Mouse (Mus musculus): Measurements from ENCODE around the gene Trim5.
"Not testable (repeated sequence)": the region's sequence is repeated elsewhere in the genome, so short reads cannot be mapped to it uniquely, and the experiment has no call there.

Gene Trim5

DNA sequence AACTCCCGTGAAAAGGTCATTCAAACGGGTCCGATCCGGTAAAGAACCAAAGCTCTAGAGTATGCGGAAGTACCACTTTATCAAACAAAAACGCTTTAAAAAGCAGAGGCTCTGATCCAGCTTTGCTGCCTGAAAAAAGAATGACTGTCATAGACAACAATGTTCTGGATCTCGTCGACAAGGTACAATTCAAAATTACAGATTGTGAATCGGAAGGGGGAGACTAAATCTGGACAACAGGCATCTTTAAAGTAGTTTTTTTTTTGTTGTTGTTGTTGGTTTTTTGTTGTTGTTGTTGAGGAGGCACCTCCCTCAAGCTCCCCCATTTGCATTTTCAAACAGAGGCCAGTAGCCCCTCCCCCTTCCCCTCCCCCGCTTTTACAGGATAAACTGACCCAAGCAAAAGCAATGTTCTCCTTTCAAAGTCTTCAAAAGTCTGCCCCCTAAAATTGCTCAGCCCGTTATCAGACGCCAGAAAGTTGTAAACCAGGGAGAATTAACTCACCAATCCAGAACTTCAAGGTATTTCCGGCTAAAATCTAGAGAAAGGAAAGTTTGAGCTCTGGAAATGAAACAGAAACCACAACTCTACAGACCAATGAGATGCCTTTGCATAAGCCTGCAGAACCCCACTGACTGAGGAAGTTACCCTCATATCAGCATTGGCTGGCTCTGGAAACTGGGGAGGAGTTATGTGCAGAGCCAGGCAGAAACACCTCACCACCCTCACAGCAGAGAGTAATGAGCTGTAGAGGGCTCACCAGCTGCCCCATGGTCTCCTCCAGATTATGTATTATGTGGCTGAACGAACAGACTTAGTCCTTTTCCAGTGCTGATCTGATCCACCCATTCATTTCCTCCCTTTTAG is at the start of gene Trim5:
Trim5 (minus strand) TSS at position 519 of the 868 bp plus-strand sequence.
- DNase-seq (ENCODE audit: low spot score in 2 of 2), result not testable (repeated sequence)

DNA sequence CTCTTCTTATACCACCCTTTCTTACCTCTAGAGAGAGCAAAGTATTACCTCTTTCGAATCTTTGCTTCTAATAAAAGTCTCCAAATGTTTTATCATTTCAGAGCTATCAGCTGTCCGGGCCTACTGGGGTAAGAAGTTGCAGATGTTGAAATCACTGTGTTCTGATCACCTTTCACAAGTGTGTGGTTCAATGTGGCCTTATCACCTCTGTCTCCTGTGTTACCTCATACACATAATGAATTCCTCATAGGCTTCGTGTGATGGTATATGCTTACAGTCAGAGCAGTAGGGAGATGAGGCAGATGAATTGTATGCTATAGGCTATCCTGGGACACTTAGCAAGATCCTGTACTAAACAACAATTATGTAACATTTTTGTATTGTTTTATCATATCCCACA is 47.7 kb upstream of the Trim5 start:
- not testable (repeated sequence) for DNase-seq (ENCODE audit: low spot score in 2 of 2)

DNA sequence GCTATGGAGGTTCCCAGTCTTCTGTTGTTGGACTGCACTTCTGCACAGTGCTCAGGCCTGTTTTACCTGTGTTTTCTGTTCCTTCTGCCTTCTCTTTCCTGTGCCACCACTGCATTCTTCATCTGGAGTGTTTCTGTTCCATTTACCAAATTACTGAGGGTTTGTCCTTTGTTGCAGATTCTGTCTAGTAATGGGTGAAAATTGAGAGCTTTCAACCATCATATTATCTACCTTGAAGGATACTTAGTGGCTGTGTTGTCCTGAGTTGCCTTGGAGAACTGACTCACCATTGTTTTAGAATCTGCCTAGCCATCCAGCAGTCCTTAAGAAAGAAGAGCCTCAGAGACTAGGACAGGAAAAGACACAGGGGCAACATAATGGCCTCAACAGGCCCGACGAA is 41.3 kb upstream of the Trim5 start, which contains the start of gene Trim34b:
Trim34b (plus strand) TSS at position 301 of the 400 bp plus-strand sequence.
- not testable (repeated sequence) for DNase-seq (ENCODE audit: low spot score in 2 of 2)

DNA sequence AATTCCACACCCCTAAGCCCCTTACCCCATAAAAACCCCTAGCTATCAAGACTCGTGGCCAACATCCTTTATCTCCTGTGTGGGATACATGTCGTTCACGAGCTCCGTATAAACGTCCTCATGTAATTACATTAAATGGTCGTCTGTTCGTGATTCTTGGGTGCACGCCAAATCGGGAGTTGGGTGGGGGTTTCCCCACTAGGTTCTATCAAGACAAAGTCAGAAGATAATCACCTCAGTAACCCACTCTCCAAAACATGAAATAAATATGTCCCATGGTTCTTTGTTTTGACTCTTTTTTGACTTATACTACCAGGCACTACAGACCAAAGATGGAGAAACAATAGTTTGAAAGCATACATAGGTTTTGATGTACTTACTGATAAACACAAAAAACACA is 34.1 kb upstream of the Trim5 start:
- no peak for DNase-seq (ENCODE audit: low spot score in 2 of 2)

DNA sequence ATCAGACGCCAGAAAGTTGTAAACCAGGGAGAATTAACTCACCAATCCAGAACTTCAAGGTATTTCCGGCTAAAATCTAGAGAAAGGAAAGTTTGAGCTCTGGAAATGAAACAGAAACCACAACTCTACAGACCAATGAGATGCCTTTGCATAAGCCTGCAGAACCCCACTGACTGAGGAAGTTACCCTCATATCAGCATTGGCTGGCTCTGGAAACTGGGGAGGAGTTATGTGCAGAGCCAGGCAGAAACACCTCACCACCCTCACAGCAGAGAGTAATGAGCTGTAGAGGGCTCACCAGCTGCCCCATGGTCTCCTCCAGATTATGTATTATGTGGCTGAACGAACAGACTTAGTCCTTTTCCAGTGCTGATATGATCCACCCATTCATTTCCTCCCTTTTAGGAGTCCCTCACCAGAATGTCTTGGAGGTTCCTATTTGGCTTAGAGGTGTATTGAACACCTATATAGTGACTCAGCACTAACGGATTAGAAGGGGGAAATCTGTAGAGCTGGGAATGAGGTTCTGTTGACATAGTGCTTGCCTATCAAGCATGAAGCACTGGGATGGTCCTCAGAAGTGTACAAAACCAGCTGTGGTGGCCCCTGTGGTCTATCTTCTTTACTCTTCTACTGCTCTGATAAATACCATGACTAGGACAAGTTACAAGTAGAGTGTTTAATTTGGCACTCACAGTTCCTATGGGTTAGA is 27.6 kb upstream of the Trim5 start, which contains the start of gene Trim12a:
Trim12a (minus strand) TSS at position 98 of the 712 bp plus-strand sequence.
- DNase-seq (ENCODE audit: low spot score in 2 of 2), result not testable (repeated sequence)

DNA sequence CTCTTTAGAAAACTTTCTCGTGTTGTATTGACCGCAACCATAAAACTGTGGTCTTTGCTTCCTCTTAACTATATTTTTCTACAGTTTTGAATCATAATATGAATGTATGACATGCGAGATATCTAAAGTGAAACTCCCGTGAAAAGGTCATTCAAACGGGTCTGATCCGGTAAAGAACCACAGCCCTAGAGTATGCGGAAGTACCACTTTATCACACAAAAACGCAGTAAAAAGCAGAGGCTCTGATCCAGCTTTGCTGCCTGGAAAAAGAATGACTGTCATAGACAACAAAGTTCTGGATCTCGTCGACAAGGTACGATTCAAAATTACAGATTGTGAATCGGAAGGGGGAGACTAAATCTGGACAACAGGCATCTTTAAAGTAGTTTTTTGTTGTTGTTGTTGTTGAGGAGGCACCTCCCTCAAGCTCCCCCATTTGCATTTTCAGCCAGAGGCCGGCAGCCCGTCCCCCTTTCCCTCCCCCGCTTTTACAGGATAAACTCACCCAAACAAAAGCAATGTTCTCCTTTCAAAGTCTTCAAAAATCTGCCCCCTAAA is 27.0 kb upstream of the Trim5 start:
- DNase-seq (ENCODE audit: low spot score in 2 of 2), result peak in 1 of 2 experiments; percentile 0

DNA sequence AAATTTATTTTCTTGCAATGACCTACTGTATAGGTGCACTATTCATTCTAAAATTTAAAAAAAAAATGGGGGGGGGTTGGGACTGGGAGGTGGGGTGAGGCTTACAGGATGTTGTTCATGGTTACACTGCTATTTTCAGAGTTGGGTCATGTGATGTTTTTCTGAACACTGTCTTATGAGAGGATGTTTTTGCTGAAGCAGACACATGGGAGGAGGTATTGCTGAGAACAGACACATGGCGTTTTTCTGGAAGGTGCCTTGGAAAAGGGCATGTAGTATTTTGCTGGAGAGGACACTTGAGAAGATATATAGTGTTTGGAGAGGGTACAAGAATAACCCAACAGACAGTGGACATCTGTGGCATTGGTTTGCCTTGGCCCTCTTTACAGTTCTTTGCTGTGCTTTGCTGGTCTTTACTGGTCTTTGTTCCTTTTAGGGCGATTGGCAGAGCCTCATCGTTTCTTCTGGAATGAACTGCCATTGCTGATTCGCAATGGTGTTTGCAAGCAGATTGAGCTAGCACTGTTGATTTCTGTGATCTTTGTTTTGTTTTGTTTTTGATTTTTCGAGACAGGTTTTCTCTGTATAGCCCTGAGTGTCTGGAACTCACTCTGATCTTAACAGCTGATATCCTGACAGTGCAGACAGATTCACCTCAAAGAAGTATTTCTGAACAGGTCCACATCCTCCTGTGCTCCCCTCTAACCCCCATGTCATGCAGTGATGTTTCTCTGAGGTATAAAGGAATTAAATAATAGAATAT is 3.9 kb upstream of the Trim5 start:
- DNase-seq (ENCODE audit: low spot score in 2 of 2), result no peak

DNA sequence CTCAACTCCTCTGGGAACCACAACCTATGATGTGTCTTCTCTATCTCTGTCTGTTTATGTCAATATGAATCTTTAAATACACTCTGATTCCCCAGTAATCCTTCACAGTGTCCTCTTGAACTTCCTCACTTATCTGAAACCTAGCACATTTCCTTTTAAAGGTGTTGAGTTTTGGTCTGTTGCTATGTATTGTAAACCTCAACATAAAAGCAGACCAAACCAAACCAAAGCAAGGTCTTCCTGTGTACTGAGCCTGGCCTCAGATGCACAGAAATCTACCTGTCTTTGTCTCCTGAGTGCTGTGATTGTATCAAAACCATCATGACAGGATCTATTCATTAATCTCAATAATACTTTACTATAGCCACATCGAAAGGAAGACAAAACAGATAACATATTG is 2.7 kb upstream of the Trim5 start:
- no peak for DNase-seq (ENCODE audit: low spot score in 2 of 2)

DNA sequence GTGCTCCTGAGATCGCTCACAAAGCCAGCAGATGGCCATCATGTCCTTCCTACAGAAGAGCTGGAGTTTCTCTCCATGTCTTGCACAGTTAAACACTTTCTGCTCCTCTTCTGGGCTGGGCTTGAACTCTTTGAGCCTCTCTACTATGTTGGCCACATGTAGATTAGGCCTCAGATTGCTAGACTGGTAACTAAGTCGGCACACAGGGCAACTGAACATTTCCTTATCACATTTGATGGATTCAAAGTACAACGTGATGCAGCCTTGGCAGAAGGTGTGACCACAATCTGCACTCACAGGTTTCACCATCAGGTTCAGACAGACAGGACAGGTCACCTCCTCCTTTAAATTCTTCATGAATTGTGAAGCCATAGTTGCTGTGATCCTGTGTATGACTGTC is 8.5 kb downstream of the Trim5 start:
- not testable (repeated sequence) for DNase-seq (ENCODE audit: low spot score in 2 of 2)

DNA sequence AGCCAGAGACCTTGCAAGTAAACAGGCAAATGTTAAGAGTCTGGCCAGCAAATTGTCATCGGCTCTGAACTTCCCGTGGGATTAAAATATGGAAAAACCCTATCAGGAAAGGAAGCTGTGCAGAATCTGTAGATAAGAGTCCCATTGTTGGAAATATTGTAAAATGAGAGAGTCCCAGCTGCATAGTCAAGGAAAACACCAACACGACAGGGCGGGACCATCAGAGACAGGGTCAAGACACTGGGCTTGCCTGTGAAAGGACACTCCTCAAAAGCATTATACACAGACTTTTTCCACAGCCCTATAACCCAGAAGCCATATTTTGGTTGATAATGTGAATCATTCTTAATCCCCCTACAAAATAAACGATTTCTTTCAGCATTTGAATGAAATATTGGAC is 22.6 kb downstream of the Trim5 start:
- DNase-seq (ENCODE audit: low spot score in 2 of 2), result not testable (repeated sequence)

DNA sequence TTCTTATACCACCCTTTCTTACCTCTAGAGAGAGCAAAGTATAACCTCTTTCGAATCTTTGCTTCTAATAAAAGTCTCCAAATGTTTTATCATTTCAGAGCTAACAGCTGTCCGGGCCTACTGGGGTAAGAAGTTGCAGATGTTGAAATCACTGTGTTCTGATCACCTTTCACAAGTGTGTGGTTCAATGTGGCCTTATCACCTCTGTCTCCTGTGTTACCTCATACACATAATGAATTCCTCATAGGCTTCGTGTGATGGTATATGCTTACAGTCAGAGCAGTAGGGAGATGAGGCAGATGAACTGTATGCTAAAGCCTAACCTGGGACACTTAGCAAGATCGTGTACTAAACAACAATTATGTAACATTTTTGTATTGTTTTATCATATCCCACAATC is 27.5 kb downstream of the Trim5 start:
- DNase-seq (ENCODE audit: low spot score in 2 of 2), result not testable (repeated sequence)

DNA sequence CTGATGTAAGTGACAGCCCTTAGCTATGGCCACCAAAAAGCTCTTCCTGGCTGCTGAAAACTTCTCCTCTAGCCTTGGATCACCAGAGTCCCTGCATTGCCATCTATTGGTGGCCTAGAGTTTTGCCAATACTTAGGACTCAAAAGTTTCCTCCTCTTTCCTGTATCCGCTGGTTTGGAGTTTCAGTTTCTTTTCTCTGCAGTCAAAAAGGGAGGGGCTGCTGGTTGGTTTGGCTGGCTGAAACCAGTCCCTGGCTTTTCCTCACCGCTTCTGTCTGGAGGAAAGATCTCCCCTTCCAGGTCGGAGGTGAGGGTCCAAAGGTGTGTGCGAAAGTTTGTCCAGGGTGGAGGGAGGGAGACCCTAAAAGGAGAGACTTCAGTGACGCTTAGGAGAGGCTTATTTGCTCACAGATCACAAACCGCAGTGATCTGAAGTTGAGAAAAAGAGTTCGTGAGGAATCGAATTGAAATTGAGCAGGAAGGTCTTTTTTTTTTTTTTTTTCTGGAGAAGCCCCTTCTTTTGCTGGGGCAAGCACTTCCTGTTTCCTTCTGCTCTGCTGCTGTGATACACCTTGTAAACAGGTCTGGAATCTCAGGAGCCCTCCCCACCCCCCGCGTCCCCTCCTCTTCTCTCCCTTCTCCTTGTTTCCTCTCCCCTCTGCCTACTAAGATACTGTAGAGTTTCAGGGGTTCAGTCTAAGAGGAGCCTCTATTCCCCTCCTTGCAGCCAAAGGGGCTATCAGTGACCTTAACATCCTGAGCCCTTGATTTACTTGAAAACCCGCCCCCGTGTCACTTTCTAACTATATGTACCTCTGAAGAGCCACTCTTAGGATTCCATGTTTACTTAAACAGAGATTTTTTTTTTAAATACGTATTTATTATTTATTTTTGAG is 43.4 kb downstream of the Trim5 start, which contains the start of gene Trim34a:
Trim34a (plus strand) TSS at position 171 of the 895 bp plus-strand sequence.
- DNase-seq (ENCODE audit: low spot score in 2 of 2), result peak; percentile 6 to 10

DNA sequence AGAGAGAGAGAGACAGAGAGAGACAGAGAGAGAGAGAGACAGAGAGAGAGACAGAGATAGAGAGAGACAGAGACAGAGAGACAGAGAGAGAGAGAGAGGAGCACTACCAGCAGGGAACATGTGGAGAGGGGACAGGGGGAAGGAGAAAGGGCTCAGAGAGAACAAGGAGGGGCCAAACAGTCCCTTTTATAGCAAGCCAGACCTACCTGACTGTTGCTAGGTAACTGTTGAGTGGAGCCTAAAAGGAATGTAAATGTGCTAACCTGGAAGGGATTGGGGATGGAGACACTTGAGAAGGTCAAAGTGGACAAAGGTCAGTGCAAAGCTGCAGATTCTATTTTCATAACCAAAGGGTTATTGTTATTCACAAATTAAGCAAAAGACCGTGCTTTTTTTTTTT is 44.3 kb downstream of the Trim5 start:
- DNase-seq (ENCODE audit: low spot score in 2 of 2), result no peak

DNA sequence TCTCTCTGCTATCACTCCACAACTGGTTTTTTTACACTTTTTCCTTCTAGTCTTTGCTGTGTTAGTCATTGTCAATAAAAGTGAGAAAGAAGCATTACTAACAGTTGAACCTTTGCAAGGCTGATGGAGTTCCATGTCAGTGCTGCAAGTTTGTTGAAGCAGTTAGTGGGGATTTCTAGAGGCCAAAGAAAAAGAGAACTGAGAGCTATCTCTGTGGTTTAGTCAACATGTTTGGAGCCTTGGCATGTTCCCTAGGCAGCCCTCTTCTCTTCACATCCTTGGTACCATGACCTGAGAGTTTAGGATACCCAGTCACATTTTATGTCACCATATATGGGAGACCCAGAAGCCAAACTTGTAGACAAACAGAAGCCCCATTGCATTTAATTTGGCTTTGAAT is 47.0 kb downstream of the Trim5 start:
- no peak for DNase-seq (ENCODE audit: low spot score in 2 of 2)

DNA sequence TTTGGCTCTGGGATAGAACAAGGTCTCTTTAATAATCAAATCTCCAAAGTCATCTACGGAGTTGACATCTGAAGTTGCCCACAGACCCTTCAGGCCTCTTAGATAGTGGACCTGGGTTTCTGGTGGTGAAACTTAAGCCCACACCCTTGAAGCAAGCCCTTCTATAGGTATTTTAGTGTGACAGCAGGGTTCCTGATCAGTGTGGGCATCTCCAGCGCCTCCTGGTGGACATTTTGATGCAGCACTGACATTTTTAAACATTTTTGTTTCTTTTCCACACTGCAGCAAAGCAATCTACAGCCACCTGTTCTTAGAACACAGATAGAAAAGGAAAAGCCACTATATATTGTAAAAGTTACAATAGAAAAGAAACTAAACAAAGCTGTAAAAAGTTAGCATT is 56.7 kb downstream of the Trim5 start:
- DNase-seq (ENCODE audit: low spot score in 2 of 2), result no peak

DNA sequence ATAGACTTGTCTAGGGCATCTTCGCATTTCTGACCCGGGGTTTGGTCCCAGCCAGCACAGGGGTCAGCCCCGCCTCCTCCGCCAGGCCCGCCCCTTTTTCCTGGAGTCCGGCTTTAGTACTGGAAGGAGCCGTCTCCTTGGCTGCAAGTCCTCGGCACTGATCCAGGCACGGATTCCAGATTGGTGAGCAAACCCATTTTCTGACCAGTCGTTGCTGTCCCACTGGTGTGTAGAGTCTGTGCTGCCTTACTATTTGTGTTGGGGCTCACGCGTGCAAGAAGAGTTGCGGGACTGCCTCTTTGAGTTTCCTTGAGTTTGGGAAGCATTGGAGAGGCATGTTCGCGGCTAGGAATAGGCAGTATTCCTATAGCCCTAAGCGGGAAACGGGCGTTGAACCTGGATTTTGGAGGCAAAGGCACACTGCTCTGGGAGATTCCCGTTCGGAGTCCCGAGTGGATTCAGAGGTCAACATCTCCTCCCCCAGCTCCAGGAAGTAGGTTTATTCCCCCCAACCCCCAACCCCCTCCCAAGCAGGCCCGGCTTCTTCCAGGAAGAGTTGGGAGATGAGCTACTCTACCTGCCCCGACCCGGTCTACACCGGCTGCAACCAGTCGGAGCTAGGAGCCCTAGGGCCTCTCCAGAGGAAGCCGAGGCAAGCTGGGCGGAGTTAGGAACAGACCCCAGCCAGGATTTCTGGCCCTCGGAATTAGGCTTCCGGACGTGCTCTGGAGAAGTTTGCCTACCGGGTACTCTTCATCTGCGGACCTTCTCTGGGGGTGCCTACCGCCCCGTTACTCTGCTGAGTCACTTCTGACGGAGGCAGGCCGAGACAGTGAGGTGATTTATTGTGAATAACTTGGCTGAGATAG is 69.0 kb downstream of the Trim5 start, which contains the start of gene Trim6:
Trim6 (plus strand) TSS at position 93 of the 869 bp plus-strand sequence.
- DNase-seq (ENCODE audit: low spot score in 2 of 2), result peak in 1 of 2 experiments; percentile 9

DNA sequence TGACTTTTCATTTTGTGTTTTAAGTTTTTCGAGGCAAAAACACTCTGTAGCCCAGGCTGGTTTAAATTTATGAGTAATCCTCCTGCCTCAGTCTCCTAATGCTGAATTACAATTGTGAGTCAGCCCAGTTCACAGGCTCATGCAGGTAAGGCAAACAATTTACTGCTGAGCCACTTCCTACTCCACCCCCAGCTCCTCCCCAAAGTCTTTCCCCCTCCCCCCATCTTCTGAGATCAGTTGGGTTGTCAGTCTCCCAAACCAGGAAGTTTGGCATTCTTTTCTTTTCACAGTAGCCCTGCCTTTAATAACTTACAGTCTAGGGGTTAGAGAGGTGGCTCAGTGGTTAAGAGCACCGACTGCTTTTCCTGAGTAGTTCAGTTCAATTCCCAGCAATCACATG is 70.0 kb downstream of the Trim5 start:
- no peak for DNase-seq (ENCODE audit: low spot score in 2 of 2)

DNA sequence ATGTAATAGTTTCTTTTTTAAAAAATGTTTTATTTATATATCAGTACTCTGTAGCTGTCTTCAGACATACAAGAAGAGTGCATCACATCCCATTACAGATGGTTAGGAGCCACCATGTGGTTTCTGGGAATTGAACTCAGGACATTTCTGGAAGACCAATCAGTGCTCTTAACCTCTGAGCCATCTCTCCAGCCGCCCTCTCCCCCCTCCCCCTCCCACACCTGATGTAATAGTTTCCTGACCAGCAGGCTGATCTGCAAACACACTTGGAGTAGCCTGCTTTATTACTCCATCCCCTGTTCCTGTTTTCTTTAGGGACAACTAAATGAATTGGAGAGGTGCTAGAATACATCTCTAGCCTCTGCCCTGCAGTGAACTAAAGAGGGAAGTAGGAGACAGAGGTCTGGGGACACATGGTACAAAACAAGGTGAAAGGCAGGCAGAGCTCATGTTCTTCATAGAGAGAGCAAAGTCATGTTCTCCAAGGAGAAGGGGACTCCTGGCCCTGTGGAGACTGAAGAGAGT is 71.8 kb downstream of the Trim5 start:
- DNase-seq (ENCODE audit: low spot score in 2 of 2), result no peak
